Mouse (Mus musculus): ENCODE measurements around the gene Reps2. TPM values are rescaled to one million over a fixed set of nuclear protein-coding genes. Genes with fewer than 3 reads are reported as not detected.

The Reps2 gene
- total RNA-seq, 1 experiment = 1.5 TPM

GRCm38 (mm10) chrX:162407291-162407690, 236.2 kb downstream of the Reps2 start:
- Histone ChIP-seq H3K9ac (ENCODE audit: insufficient read depth, low read depth, low read length, poor library complexity, severe bottlenecking) (no peak overlapping the region), H3K27ac (ENCODE audit: insufficient read depth, low read depth, low read length, poor library complexity, severe bottlenecking) (no peak overlapping the region), H3K4me3 (ENCODE audit: insufficient read depth in 1 of 2, low read depth in 1 of 2, low read length in 2 of 2, poor library complexity in 1 of 2, severe bottlenecking in 1 of 2) (no peak overlapping the region), H3K9me3 (ENCODE audit: control insufficient read depth, insufficient read depth, low read depth, low read length) (no peaks in the 10 kb centered on the region), H3K4me1 (ENCODE audit: control insufficient read depth in 2 of 2, insufficient read depth in 2 of 2, low read length in 2 of 2, poor library complexity in 1 of 2) (no peaks in the 10 kb centered on the region), H3K36me3 (ENCODE audit: control insufficient read depth, insufficient read depth, low read length, poor library complexity, severe bottlenecking) (no peaks in the 10 kb centered on the region)
- TF ChIP-seq MAFK (IDR thresholded peaks at IDR 0.05; ENCODE audit: insufficient read depth, low read depth, low read length) = no peak
- TF ChIP-seq CHD2 (IDR thresholded peaks at IDR 0.05; ENCODE audit: low read depth, low read length) = no peak
- TF ChIP-seq ZNF384 (IDR thresholded peaks at IDR 0.05; ENCODE audit: low read depth, low read length) = no peak
- TF ChIP-seq ZC3H11A (IDR thresholded peaks at IDR 0.05; ENCODE audit: borderline replicate concordance, low read depth, low read length) = no peak
- no peak for TF ChIP-seq HCFC1 (IDR thresholded peaks at IDR 0.05; ENCODE audit: borderline replicate concordance, insufficient read depth, low read length)
- DNase-seq (ENCODE audit: low read depth, low spot score) = no peak
- in situ Hi-C loops (cut with MboI; ENCODE audit: low sequenced_read_pairs in 2 of 2, unreplicated experiment in 2 of 2) = no loop called here

- H3K9me3 ChIP-seq (ENCODE audit: control insufficient read depth, insufficient read depth, low read depth, low read length) = no peaks in the 10 kb centered on the region
Observed at GRCm38 (mm10) chrX:162402487-162402886, 241.0 kb downstream of the Reps2 start.

GRCm38 (mm10) chrX:162380730-162381129, 262.7 kb downstream of the Reps2 start:
- Histone ChIP-seq H3K36me3 (ENCODE audit: control insufficient read depth, insufficient read depth, low read length, poor library complexity, severe bottlenecking) (no peaks in the 10 kb centered on the region), H3K9ac (ENCODE audit: insufficient read depth, low read depth, low read length, poor library complexity, severe bottlenecking) (no peak overlapping the region), H3K27ac (ENCODE audit: insufficient read depth, low read depth, low read length, poor library complexity, severe bottlenecking) (no peak overlapping the region), H3K4me1 (ENCODE audit: control insufficient read depth in 2 of 2, insufficient read depth in 2 of 2, low read length in 2 of 2, poor library complexity in 1 of 2) (no peaks in the 10 kb centered on the region), H3K9me3 (ENCODE audit: control insufficient read depth, insufficient read depth, low read depth, low read length) (no peaks in the 10 kb centered on the region), H3K4me3 (ENCODE audit: insufficient read depth in 1 of 2, low read depth in 1 of 2, low read length in 2 of 2, poor library complexity in 1 of 2, severe bottlenecking in 1 of 2) (no peak overlapping the region)
- DNase-seq (ENCODE audit: low read depth, low spot score) = no peak
- TF ChIP-seq ZC3H11A (IDR thresholded peaks at IDR 0.05; ENCODE audit: borderline replicate concordance, low read depth, low read length) = no peak
- no peak for TF ChIP-seq ZNF384 (IDR thresholded peaks at IDR 0.05; ENCODE audit: low read depth, low read length)
- TF ChIP-seq CHD2 (IDR thresholded peaks at IDR 0.05; ENCODE audit: low read depth, low read length) = no peak
- no peak for TF ChIP-seq HCFC1 (IDR thresholded peaks at IDR 0.05; ENCODE audit: borderline replicate concordance, insufficient read depth, low read length)
- in situ Hi-C loops (cut with MboI; ENCODE audit: low sequenced_read_pairs in 2 of 2, unreplicated experiment in 2 of 2) = no loop called here

More at GRCm38 (mm10) chrX:162402487-162402886, 241.0 kb downstream of the Reps2 start:
- no peak for TF ChIP-seq MAFK (IDR thresholded peaks at IDR 0.05; ENCODE audit: insufficient read depth, low read depth, low read length)
- TF ChIP-seq HCFC1 (IDR thresholded peaks at IDR 0.05; ENCODE audit: borderline replicate concordance, insufficient read depth, low read length) = no peak
- no peak for TF ChIP-seq CHD2 (IDR thresholded peaks at IDR 0.05; ENCODE audit: low read depth, low read length)
- TF ChIP-seq ZNF384 (IDR thresholded peaks at IDR 0.05; ENCODE audit: low read depth, low read length) = no peak
- no peak for TF ChIP-seq ZC3H11A (IDR thresholded peaks at IDR 0.05; ENCODE audit: borderline replicate concordance, low read depth, low read length)
- Histone ChIP-seq H3K4me1 (ENCODE audit: control insufficient read depth in 2 of 2, insufficient read depth in 2 of 2, low read length in 2 of 2, poor library complexity in 1 of 2) (no peaks in the 10 kb centered on the region), H3K9ac (ENCODE audit: insufficient read depth, low read depth, low read length, poor library complexity, severe bottlenecking) (no peak overlapping the region), H3K4me3 (ENCODE audit: insufficient read depth in 1 of 2, low read depth in 1 of 2, low read length in 2 of 2, poor library complexity in 1 of 2, severe bottlenecking in 1 of 2) (no peak overlapping the region), H3K27ac (ENCODE audit: insufficient read depth, low read depth, low read length, poor library complexity, severe bottlenecking) (no peak overlapping the region), H3K36me3 (ENCODE audit: control insufficient read depth, insufficient read depth, low read length, poor library complexity, severe bottlenecking) (no peaks in the 10 kb centered on the region)
- in situ Hi-C loops (cut with MboI; ENCODE audit: low sequenced_read_pairs in 2 of 2, unreplicated experiment in 2 of 2) = no loop called here
- no peak for DNase-seq (ENCODE audit: low read depth, low spot score)

GRCm38 (mm10) chrX:162363206-162363605, 280.2 kb downstream of the Reps2 start:
- in situ Hi-C loops (cut with MboI; ENCODE audit: low sequenced_read_pairs in 2 of 2, unreplicated experiment in 2 of 2) = no loop called here
- no peaks in the 10 kb centered on the region for H3K4me1 ChIP-seq (ENCODE audit: control insufficient read depth in 2 of 2, insufficient read depth in 2 of 2, low read length in 2 of 2, poor library complexity in 1 of 2)
- no peak for TF ChIP-seq CHD2 (IDR thresholded peaks at IDR 0.05; ENCODE audit: low read depth, low read length)
- no peak for TF ChIP-seq HCFC1 (IDR thresholded peaks at IDR 0.05; ENCODE audit: borderline replicate concordance, insufficient read depth, low read length)
- TF ChIP-seq MAFK (IDR thresholded peaks at IDR 0.05; ENCODE audit: insufficient read depth, low read depth, low read length) = no peak
- TF ChIP-seq ZNF384 (IDR thresholded peaks at IDR 0.05; ENCODE audit: low read depth, low read length) = no peak
- TF ChIP-seq ZC3H11A (IDR thresholded peaks at IDR 0.05; ENCODE audit: borderline replicate concordance, low read depth, low read length) = no peak
- H3K36me3 ChIP-seq (ENCODE audit: control insufficient read depth, insufficient read depth, low read length, poor library complexity, severe bottlenecking) = no peaks in the 10 kb centered on the region
- no peak overlapping the region for H3K4me3 ChIP-seq (ENCODE audit: insufficient read depth in 1 of 2, low read depth in 1 of 2, low read length in 2 of 2, poor library complexity in 1 of 2, severe bottlenecking in 1 of 2)
- H3K27ac ChIP-seq (ENCODE audit: insufficient read depth, low read depth, low read length, poor library complexity, severe bottlenecking) = no peak overlapping the region
- H3K9ac ChIP-seq (ENCODE audit: insufficient read depth, low read depth, low read length, poor library complexity, severe bottlenecking) = no peak overlapping the region
- no peaks in the 10 kb centered on the region for H3K9me3 ChIP-seq (ENCODE audit: control insufficient read depth, insufficient read depth, low read depth, low read length)
- DNase-seq (ENCODE audit: low read depth, low spot score) = no peak

Other genes with a start within 250 kb of the Reps2 start
- 158 and 276 TPM in 2 replicates for gene Rbbp7, start 116.8 kb upstream of the Reps2 start, total RNA-seq (2012; rRNA removed)
- gene Txlng, start 185.8 kb upstream of the Reps2 start, total RNA-seq (2012; rRNA removed) = 36.5 and 42.4 TPM in 2 replicates
- gene Syap1, start 244.8 kb upstream of the Reps2 start, total RNA-seq (2012; rRNA removed) = 7.1 and 11.8 TPM in 2 replicates